Mouse (Mus musculus) embryonic facial prominence, embryonic 14.5 days (tissue): ENCODE data around the gene Fndc3b. TPM values are rescaled to one million over a fixed set of nuclear protein-coding genes. Genes with fewer than 3 reads are reported as not detected.

Experiments used
- ATAC-seq: fragments of 200-750 bp; cut with Nextera tagmentation; 2 replicates; pipeline ENCODE4 v1.8.0; 2017; ENCODE audit warnings: low read depth, moderate number of reproducible peaks, moderate TSS enrichment
- DNase-seq: peaks from one replicate; pipeline ENCODE4 v3.0.0-alpha.2; 2015; ENCODE audit warnings: low spot score
- H3K27ac ChIP-seq: fragments of 300-500 bp; sonication (generic); replicated peaks from 2 replicates; pipeline ENCODE4 v1.5.1; 2014; ENCODE audit warnings: low read depth, mild to moderate bottlenecking, low read length, moderate library complexity
- H3K27me3 ChIP-seq: fragments of 300-500 bp; sonication (generic); replicated peaks from 2 replicates; pipeline ENCODE4 v1.6.1; 2014; ENCODE audit warnings: low read length; ENCODE audit not compliant: control insufficient read depth, insufficient read depth
- H3K36me3 ChIP-seq: fragments of 300-500 bp; sonication (generic); 2 replicates; pipeline ENCODE4 v1.6.1; 2014; ENCODE audit warnings: low read length, mixed read lengths; ENCODE audit not compliant: control insufficient read depth, insufficient read depth
- H3K4me1 ChIP-seq: fragments of 300-500 bp; sonication (generic); 2 replicates; pipeline ENCODE4 v1.6.1; 2014; ENCODE audit warnings: antibody characterized with exemption, low read length; ENCODE audit not compliant: control insufficient read depth, insufficient read depth
- H3K4me2 ChIP-seq: fragments of 300-500 bp; sonication (generic); 2 replicates; pipeline ENCODE4 v1.6.1; 2014; ENCODE audit warnings: low read depth, mild to moderate bottlenecking, low read length, moderate library complexity, mixed read lengths
- H3K4me3 ChIP-seq: fragments of 300-500 bp; sonication (generic); 2 replicates; pipeline ENCODE4 v1.5.1; 2014; ENCODE audit warnings: low read depth, mild to moderate bottlenecking, low read length
- H3K9ac ChIP-seq: fragments of 300-500 bp; sonication (generic); 2 replicates; pipeline ENCODE4 v1.6.1; 2014; ENCODE audit warnings: low read depth, mild to moderate bottlenecking, low read length, moderate library complexity, mixed read lengths
- H3K9me3 ChIP-seq: fragments of 300-500 bp; sonication (generic); 2 replicates; pipeline ENCODE4 v1.6.1; 2016; ENCODE audit warnings: low read length; ENCODE audit not compliant: control insufficient read depth
- WGBS: fragments of 180-500 bp; shearing (Covaris S2); extraction: QIAGEN DNeasy Blood & Tissue Kit; methylation state at CpG from one replicate; pipeline ENCODE4 v1.1.7; 2014; 5-methylcytosine and 5-hydroxymethylcytosine counted together
- polyA plus RNA-seq: library from polyadenylated mRNA; unstranded; fragments of >200 nt; fragmentation: Nextera tagmentation; extraction: Ambion mirVana; gene quantifications from 2 replicates; pipeline ENCODE4 v1.2.1, GENCODE M21; 2014

Fndc3b gene
- polyA plus RNA-seq, 1 experiment from 2014 or later = 44.3 TPM

GRCm38 (mm10) chr3:27607081-27607795 lies 103.9 kb downstream of the Fndc3b start:
- Histone ChIP-seq H3K9ac (peak overlapping the region; percentile 10; the same call in 1 of the 2 replicates), H3K27ac (peak overlapping the region; percentile 69)
- peak; percentile 90 for DNase-seq

GRCm38 (mm10) chr3:27606626-27607025 lies 104.5 kb downstream of the Fndc3b start:
- 64% methylated on average over 6 of the region's 6 CpGs for WGBS
- Histone ChIP-seq H3K36me3 (no peaks in the 10 kb centered on the region), H3K27ac (peak overlapping the region; percentile 69), H3K4me1 (peaks cover 38% of the 10 kb centered on the region), H3K9me3 (no peaks in the 10 kb centered on the region), H3K4me3 (no peak overlapping the region), H3K27me3 (no peaks in the 10 kb centered on the region), H3K4me2 (peak overlapping the region; percentile 10; the same call in 1 of the 2 replicates), H3K9ac (no peak overlapping the region)
- ATAC-seq = no peak
- no peak for DNase-seq

More at GRCm38 (mm10) chr3:27607081-27607795, 103.9 kb downstream of the Fndc3b start:
- 32% methylated on average over 9 of the region's 9 CpGs for WGBS
- Histone ChIP-seq H3K36me3 (no peaks in the 10 kb centered on the region), H3K27me3 (no peaks in the 10 kb centered on the region), H3K9me3 (no peaks in the 10 kb centered on the region), H3K4me3 (no peak overlapping the region), H3K4me2 (peak overlapping the region; percentile 23), H3K4me1 (peaks cover 38% of the 10 kb centered on the region)
- ATAC-seq = peak; percentile 94

GRCm38 (mm10) chr3:27605613-27606012 lies 105.5 kb downstream of the Fndc3b start:
- Histone ChIP-seq H3K4me1 (peaks cover 47% of the 10 kb centered on the region), H3K9ac (no peak overlapping the region), H3K4me3 (no peak overlapping the region), H3K27me3 (no peaks in the 10 kb centered on the region), H3K9me3 (no peaks in the 10 kb centered on the region), H3K4me2 (no peak overlapping the region), H3K27ac (peak overlapping the region; percentile 53; the same call in 1 of the 2 replicates), H3K36me3 (no peaks in the 10 kb centered on the region)
- no peak for ATAC-seq
- WGBS = 90% methylated on average over 4 of the region's 4 CpGs
- DNase-seq = no peak

- Histone ChIP-seq H3K27ac (peak overlapping the region; percentile 53; the same call in 1 of the 2 replicates), H3K4me2 (no peak overlapping the region), H3K4me3 (no peak overlapping the region), H3K9ac (no peak overlapping the region), H3K36me3 (no peaks in the 10 kb centered on the region), H3K4me1 (peaks cover 52% of the 10 kb centered on the region), H3K27me3 (no peaks in the 10 kb centered on the region), H3K9me3 (no peaks in the 10 kb centered on the region)
- no peak for DNase-seq
- WGBS = 44% methylated on average over 3 of the region's 3 CpGs
- no peak for ATAC-seq
These were observed 106.0 kb downstream of the Fndc3b start for GRCm38 (mm10) chr3:27605081-27605480.

- no peaks in the 10 kb centered on the region for H3K27me3 ChIP-seq
- H3K9ac ChIP-seq = no peak overlapping the region
- H3K27ac ChIP-seq = peak overlapping the region; percentile 53; the same call in 1 of the 2 replicates
- H3K4me2 ChIP-seq = no peak overlapping the region
- H3K9me3 ChIP-seq = no peaks in the 10 kb centered on the region
- H3K36me3 ChIP-seq = no peaks in the 10 kb centered on the region
- H3K4me1 ChIP-seq = peaks cover 52% of the 10 kb centered on the region
- peak; percentile 82 for DNase-seq
- H3K4me3 ChIP-seq = no peak overlapping the region
- no peak; the same call in 1 of the 2 replicates for ATAC-seq
- WGBS = 41% methylated on average over 4 of the region's 4 CpGs
These were observed 106.5 kb downstream of the Fndc3b start for GRCm38 (mm10) chr3:27604629-27605028.

- peak; percentile 81 for DNase-seq
- peak overlapping the region; percentile 53 for H3K27ac ChIP-seq
- H3K4me1 ChIP-seq = peaks cover 52% of the 10 kb centered on the region
- WGBS = 30% methylated on average over 13 of the region's 13 CpGs
- H3K27me3 ChIP-seq = no peaks in the 10 kb centered on the region
- H3K36me3 ChIP-seq = no peaks in the 10 kb centered on the region
- no peak overlapping the region for H3K9ac ChIP-seq
- no peak overlapping the region for H3K4me2 ChIP-seq
- no peak overlapping the region for H3K4me3 ChIP-seq
- no peaks in the 10 kb centered on the region for H3K9me3 ChIP-seq
- ATAC-seq = no peak
These were observed 107.0 kb downstream of the Fndc3b start for GRCm38 (mm10) chr3:27603905-27604620.

GRCm38 (mm10) chr3:27600645-27601044 lies 110.5 kb downstream of the Fndc3b start:
- H3K36me3 ChIP-seq = no peaks in the 10 kb centered on the region
- DNase-seq = no peak
- H3K27me3 ChIP-seq = no peaks in the 10 kb centered on the region
- H3K27ac ChIP-seq = peak overlapping the region; percentile 54; the same call in 1 of the 2 replicates
- no peak overlapping the region for H3K9ac ChIP-seq
- ATAC-seq = peak; percentile 27; the same call in 1 of the 2 replicates
- H3K4me3 ChIP-seq = no peak overlapping the region
- H3K4me1 ChIP-seq = peaks cover 34% of the 10 kb centered on the region; the same call in 1 of the 2 replicates
- 31% methylated on average over 7 of the region's 7 CpGs for WGBS
- H3K9me3 ChIP-seq = no peaks in the 10 kb centered on the region
- H3K4me2 ChIP-seq = no peak overlapping the region

- no peak overlapping the region for H3K9ac ChIP-seq
- no peaks in the 10 kb centered on the region for H3K36me3 ChIP-seq
- DNase-seq (no peak), ATAC-seq (no peak)
- H3K4me1 ChIP-seq = peaks cover 29% of the 10 kb centered on the region; the same call in 1 of the 2 replicates
- no peak overlapping the region for H3K27ac ChIP-seq
- H3K9me3 ChIP-seq = no peaks in the 10 kb centered on the region
- H3K4me2 ChIP-seq = no peak overlapping the region
- 60% methylated on average over 4 of the region's 4 CpGs for WGBS
- no peak overlapping the region for H3K4me3 ChIP-seq
- no peaks in the 10 kb centered on the region for H3K27me3 ChIP-seq
These were observed 110.9 kb downstream of the Fndc3b start for GRCm38 (mm10) chr3:27600197-27600596.
